Comparison of ENCODE assay signal across 23 mouse cellular contexts in genomic region chr1:189141694-189142093, GRCm38 (mm10).
"Had no signal": no experiment of that assay in that cellular context is flagged by ENCODE, and none has a peak within 500 bp of the region (broad histone marks: within the 10 kb centered on the region; RNA-seq: fewer than 3 reads in every experiment).

No protein-coding gene starts in this region.

- H3K27ac ChIP-seq: gastrocnemius, adult 2 months; heart, embryonic 10.5 days; hindbrain, embryonic 12.5 days; hindbrain, embryonic 14.5 days; intestine, embryonic 15.5 days; layer of hippocampus, adult 2 months; left cerebral cortex, adult 2 months; limb, embryonic 10.5 days; limb, embryonic 12.5 days; liver, embryonic 13.5 days; liver, embryonic 15.5 days had no signal

- H3K4me1 ChIP-seq: heart, embryonic 10.5 days; heart, embryonic 12.5 days; intestine, embryonic 15.5 days; liver, embryonic 13.5 days; liver, embryonic 15.5 days had no signal

- H3K36me3 ChIP-seq: heart, embryonic 10.5 days; heart, embryonic 12.5 days; hindbrain, embryonic 10.5 days; hindbrain, embryonic 12.5 days; intestine, embryonic 15.5 days; limb, embryonic 10.5 days; limb, embryonic 12.5 days; liver, embryonic 13.5 days; liver, embryonic 15.5 days had no signal

- H3K4me3 ChIP-seq: gastrocnemius, adult 2 months; heart, embryonic 10.5 days; heart, embryonic 12.5 days; hindbrain, embryonic 10.5 days; hindbrain, embryonic 12.5 days; intestine, embryonic 15.5 days; layer of hippocampus, adult 2 months; left cerebral cortex, adult 2 months; limb, embryonic 10.5 days; limb, embryonic 12.5 days; liver, embryonic 13.5 days; liver, embryonic 15.5 days had no signal

- H3K9ac ChIP-seq: heart, embryonic 12.5 days; hindbrain, embryonic 12.5 days; hindbrain, embryonic 14.5 days; intestine, embryonic 15.5 days; limb, embryonic 12.5 days; liver, embryonic 13.5 days; liver, embryonic 15.5 days had no signal

- DNase-seq: gastrocnemius, adult 2 months; gastrocnemius, postnatal 10 days; gastrocnemius, postnatal 25 days; heart, postnatal 10 days; heart, postnatal 4 days; kidney, adult 18-20 months; kidney, adult 8-10 months; kidney, postnatal 10 days; kidney, postnatal 25 days; kidney, postnatal 4 days; liver; liver, embryonic 13.5 days had no signal

- H3K27me3 ChIP-seq: heart, embryonic 12.5 days; hindbrain, embryonic 12.5 days; intestine, embryonic 15.5 days; limb, embryonic 12.5 days; liver, embryonic 13.5 days; liver, embryonic 15.5 days had no signal
